Mouse (Mus musculus): ENCODE results near the gene Lrrc4.

DNA sequence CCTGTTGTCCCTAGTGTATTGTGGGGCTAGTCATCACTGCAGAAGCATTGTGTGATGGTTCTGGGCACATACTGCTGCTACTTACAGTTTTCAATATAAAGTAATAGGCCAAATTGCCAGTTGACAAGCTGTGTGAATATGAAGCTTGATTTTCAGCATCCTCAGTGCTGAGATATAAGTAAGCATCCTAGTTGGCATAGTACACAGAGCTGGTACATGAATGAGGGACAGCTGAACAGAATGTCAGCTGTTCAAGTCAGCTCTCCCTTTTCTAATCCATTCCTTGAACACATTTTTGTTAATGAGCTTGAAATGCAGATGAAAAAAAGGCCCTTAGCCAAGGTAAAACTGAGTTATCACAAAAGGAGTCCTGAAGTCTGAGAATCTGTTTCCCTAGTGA is 138.9 kb downstream of the Lrrc4 start:
- TF ChIP-seq CTCF (IDR thresholded peaks at IDR 0.05; ENCODE audit: borderline replicate concordance, insufficient read depth, low read depth, low read length) (no peak), POLR2A (IDR thresholded peaks at IDR 0.05; ENCODE audit: borderline replicate concordance, insufficient read depth, low read length) (no peak)

All from cerebellum, adult 2 months (tissue).